Mouse (Mus musculus) embryonic facial prominence, embryonic 10.5 days (tissue): ENCODE measurements at regions not wholly inside any gene's neighbourhood (a gene's known extent, or its start where the extent isn't known, plus 50 kb on each side); places are given as distances from the start of the nearest gene placed in this dataset.
"Not testable (repeated sequence)": the region's sequence is repeated elsewhere in the genome, so short reads cannot be mapped to it uniquely, and the experiment has no call there.

Experiments
- DNase-seq: peaks from one replicate; pipeline ENCODE4 v3.0.0-alpha.2; 2017; ENCODE audit warnings: low spot score
- H3K27ac ChIP-seq: fragments of 300-500 bp; sonication (generic); replicated peaks from 2 replicates; pipeline ENCODE4 v1.5.1; 2016; ENCODE audit warnings: mild to moderate bottlenecking
- H3K27me3 ChIP-seq: fragments of 300-500 bp; sonication (generic); replicated peaks from 2 replicates; pipeline ENCODE4 v1.6.1; 2016; ENCODE audit warnings: low read depth, mild to moderate bottlenecking; ENCODE audit not compliant: poor library complexity, severe bottlenecking
- H3K36me3 ChIP-seq: fragments of 300-500 bp; sonication (generic); replicated peaks from 2 replicates; pipeline ENCODE4 v1.6.1; 2016; ENCODE audit warnings: mild to moderate bottlenecking, moderate library complexity
- H3K4me1 ChIP-seq: fragments of 300-500 bp; sonication (generic); 2 replicates; pipeline ENCODE4 v1.6.1; 2016
- H3K4me3 ChIP-seq: fragments of 300-500 bp; sonication (generic); 2 replicates; pipeline ENCODE4 v1.5.1; 2016; ENCODE audit warnings: mild to moderate bottlenecking, moderate library complexity
- H3K9me3 ChIP-seq: fragments of 300-500 bp; sonication (generic); 2 replicates; pipeline ENCODE4 v1.6.1; 2016; ENCODE audit warnings: mild to moderate bottlenecking
- WGBS: fragments of 180-500 bp; shearing (Covaris S2); methylation state at CpG from one replicate; pipeline ENCODE4 v1.1.7; 2016; 5-methylcytosine and 5-hydroxymethylcytosine counted together

DNA sequence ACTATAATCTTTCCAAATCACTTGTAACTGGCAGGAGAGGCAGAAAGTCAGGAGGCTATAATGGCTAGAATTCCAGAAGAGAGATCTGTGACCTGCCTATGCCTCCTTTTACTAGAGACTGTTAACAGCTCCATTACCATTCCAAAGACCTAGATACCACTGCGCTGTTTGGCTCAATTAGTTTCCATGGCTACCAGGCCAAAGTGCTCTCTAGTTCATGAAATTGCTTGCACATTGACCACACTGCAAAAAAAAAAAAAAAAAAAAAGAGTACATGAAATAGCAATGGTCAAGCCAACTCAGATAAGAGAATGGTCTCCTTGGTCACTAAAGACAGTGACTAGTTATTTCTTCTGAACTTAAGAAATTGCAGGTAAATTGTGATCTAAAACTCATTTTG is 366.5 kb upstream of the Grid2 start:
- Histone ChIP-seq H3K9me3 (no peaks in the 10 kb centered on the region), H3K27me3 (no peaks in the 10 kb centered on the region), H3K27ac (no peak overlapping the region), H3K4me1 (peaks cover 3% of the 10 kb centered on the region; the same call in 1 of the 2 replicates), H3K36me3 (no peaks in the 10 kb centered on the region), H3K4me3 (no peak overlapping the region)
- peak; percentile 47 for DNase-seq
- WGBS = 12% methylated on average over 1 of the region's 1 CpGs

- Histone ChIP-seq H3K27ac (no peak overlapping the region), H3K4me1 (no peaks in the 10 kb centered on the region), H3K9me3 (no peaks in the 10 kb centered on the region), H3K27me3 (no peaks in the 10 kb centered on the region), H3K4me3 (no peak overlapping the region), H3K36me3 (no peaks in the 10 kb centered on the region)
- no peak for DNase-seq
- WGBS = 94% methylated on average over 2 of the region's 2 CpGs
Measured at GRCm38 (mm10) chr6:62912758-62913157, 342.9 kb upstream of the Grid2 start.

DNA sequence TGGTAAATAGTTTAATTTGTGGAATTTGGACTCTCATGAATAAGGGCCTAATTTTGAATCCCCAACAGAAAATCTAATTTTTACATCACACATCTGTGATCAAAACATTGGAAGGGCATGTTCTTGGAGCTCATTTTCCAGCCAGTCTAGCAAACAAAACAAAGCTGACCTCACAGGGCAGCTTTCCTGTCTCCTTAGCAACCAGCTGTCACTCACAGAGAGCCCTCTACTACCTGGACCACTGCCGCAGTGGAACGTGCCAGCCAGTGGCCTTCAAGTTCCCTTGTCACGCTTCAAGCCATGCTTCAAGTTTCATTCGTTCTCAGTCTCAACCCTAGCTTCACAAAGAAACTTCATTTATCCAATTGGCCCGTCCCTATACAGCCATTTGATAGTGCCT is 338.6 kb upstream of the Grid2 start:
- H3K36me3 ChIP-seq, DNase-seq, H3K9me3 ChIP-seq, H3K4me3 ChIP-seq, H3K27me3 ChIP-seq, H3K27ac ChIP-seq, H3K4me1 ChIP-seq: not testable (repeated sequence)
- 57% methylated on average over 3 of the region's 5 CpGs for WGBS

DNA sequence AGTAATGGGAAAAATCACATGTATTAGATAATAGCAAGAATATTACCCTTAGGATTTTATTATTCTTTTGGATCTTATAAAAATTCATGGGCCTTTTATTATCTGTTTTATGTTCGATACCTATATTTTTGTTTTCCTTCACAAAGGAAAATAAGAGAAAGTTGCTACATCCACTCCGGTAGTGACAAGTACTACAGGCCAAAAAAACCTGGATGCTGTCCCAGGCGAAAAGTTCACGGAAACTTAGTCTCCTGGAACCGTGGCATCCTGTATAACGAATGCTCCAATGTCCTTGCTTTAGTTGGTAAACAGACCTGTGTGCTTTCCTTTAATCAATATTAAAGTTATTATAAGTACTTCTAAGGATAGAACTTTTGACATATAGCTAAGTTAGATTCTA is 337.7 kb upstream of the Grid2 start:
- DNase-seq = no peak
- WGBS = 97% methylated on average over 6 of the region's 6 CpGs
- Histone ChIP-seq H3K27ac (no peak overlapping the region), H3K36me3 (no peaks in the 10 kb centered on the region), H3K4me1 (no peaks in the 10 kb centered on the region), H3K4me3 (no peak overlapping the region), H3K9me3 (no peaks in the 10 kb centered on the region), H3K27me3 (no peaks in the 10 kb centered on the region)

- Histone ChIP-seq H3K4me1 (no peaks in the 10 kb centered on the region), H3K9me3 (no peaks in the 10 kb centered on the region), H3K27ac (no peak overlapping the region), H3K27me3 (no peaks in the 10 kb centered on the region), H3K36me3 (no peaks in the 10 kb centered on the region), H3K4me3 (no peak overlapping the region)
- DNase-seq = no peak
Measured at GRCm38 (mm10) chr6:62919092-62919491, 336.6 kb upstream of the Grid2 start.
